Mouse (Mus musculus): ENCODE measurements around the gene Slc6a6.

DNA sequence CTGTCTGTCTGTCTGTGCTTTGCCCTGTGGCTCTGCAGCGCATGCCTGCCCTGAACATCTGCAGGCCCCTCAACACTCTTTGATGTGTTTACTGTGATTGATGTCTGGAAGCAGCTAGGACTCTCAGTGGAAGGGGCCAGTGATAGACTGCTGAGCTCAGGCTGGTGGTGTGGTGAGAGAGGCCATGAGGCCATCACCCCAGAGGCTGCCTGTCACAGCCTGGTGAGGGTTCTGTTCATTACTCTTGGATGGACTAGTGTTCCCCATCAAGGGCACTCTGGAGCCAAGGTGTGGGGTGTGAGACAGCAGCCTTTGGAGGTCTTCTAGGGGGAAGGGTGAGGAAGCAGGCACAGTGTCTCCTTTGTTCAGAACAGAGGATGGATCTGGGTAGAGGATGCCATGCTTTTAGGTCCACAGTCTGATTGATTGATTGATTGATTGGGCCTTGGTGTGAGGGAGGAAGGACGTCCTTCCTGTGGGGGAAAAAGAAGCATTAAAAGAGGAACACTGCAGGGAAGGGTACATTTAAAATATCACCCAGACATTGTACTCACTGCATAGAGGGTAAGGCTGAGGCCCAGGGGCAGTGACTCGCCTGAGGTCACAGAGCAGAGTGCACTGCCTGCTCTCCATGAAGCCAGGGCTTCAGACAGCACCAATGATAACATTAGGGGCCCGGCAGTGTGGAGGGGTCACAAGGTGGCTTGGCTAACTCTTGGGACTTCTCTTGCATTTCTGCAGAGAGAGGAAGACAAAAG lies 28.4 kb downstream of the Slc6a6 start:
- no peak for TF ChIP-seq CTCF (IDR thresholded peaks at IDR 0.05; ENCODE audit: low read depth)
- no peak for TF ChIP-seq EP300 (IDR thresholded peaks at IDR 0.05; ENCODE audit: low read depth)

Measured in heart, postnatal 0 days (tissue).